Mouse (Mus musculus): Measurements from ENCODE around the gene Tdrd9.
"Not testable (repeated sequence)": the region's sequence is repeated elsewhere in the genome, so short reads cannot be mapped to it uniquely, and the experiment has no call there.

Gene Tdrd9

DNA sequence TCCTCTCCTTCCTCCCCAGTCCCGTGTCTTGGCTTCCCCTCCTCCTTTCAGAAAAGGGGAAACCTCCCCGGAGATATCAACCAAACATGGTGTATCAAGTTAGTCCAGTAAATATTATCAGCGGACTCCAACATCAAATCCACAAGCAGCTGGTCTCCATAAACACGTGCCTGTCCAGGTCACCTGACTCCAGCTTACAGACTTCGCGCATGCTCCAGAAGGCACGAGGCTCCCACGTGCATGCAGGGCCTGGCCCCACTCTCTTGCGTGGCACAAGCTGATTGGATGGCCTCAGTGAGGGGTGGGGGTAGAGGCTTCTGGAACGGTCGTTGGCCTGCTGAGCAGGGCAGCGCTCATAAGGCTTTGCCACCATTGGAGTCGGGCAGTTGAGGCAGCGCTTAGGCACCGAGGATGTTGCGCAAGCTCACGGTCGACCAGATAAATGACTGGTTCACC, at the start of gene Tdrd9:
Tdrd9 (plus strand) TSS at position 329 of the 456 bp plus-strand sequence.
- DNase-seq (ENCODE audit: low spot score) = no peak

DNA sequence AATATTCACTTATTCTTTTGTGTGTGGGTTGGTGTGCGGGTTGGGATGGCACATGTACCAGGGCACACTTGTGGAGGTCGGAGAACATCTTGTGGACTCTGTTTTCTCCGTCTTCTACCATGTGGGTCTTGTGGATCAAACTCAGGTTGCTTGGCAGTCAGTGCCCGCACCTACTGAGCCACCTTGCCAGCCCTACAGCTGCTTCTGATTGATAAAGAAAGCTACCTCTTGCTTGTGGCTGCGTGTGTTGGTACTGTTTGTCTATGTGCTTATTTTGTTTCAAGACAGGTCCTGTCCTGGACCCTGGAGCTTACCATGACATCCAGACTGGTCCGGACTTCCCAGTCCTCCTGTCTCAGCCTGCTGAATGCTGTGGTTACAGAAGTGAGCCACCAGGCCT, 48.2 kb upstream of the Tdrd9 start:
- no peak for DNase-seq (ENCODE audit: low spot score)

DNA sequence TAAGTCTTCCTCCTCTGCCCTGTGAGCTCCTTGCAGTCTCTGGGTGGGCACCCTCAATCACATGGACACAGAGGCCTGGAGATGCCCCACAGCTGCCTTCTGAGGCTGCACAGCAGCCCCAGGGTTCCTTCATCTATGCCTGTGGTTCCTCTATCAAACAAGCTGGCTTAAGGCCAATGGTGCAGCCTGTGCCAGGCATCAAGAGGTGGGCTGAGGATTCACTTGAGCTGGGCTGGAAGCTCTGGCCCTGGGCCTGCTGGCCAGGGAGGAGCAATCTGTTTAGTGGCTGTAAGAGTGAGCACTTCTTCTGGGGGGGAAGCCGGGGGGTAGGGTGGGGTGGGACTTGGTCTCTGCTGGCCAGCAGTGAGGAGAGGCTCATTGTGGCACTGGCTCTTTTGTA, 44.0 kb upstream of the Tdrd9 start:
- DNase-seq (ENCODE audit: low spot score) = peak; percentile 51

DNA sequence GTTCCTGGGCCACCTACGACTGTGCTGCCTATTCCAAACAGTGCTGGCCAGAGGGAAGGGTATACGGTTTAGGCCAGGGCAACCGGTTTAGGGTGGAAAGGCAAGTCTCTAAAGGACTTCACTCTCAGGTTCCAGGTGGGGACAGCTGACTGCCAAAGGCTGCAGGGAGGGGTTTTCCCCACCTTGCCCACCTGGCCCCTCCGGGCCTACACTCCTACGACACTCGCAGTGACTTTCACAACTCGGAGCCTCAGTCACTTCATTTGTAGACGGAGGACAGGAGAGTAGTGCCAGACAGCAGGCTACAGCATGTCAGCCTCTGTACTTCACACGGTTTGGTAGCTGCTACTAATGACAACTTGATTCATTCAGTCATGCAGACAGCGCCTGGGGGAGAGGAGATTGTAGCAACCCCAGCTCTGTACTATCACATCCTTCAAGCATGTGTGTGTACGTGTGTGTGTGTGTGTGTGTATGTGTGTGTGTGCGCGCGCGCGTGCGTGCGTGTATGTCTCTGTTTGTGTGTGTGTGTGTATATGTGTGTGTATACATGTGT, 42.9 kb upstream of the Tdrd9 start:
- no peak for DNase-seq (ENCODE audit: low spot score)

DNA sequence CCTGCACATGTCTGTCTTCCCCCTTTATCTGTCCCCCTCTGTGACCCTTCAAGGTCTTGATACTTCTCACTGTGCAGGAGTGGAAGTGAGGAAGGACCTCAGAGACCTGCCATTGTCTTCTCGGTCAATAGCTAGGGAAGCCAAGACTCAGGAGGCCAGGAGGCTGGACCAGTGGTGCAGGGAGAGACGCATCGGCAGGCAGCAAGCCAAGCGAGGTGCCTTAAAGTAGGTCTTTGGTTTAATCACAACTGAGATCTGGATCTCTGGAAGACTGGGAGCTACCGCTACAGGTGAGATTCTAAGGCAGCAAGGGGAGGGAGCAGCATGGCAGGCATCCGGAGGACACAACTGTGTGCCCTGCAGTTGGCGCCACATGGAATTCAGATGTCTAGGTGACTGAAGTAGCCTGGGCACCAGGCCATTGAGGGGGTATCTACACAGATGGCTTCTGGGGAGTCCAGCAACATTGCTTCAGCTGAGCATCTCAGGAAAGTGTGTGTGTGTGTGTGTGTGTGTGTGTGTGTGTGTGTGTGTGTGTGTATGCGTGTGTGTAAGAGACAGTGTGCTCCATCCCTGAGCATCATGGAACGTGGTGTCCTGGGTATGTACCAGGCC, 39.8 kb upstream of the Tdrd9 start:
- DNase-seq (ENCODE audit: low spot score) = no peak

DNA sequence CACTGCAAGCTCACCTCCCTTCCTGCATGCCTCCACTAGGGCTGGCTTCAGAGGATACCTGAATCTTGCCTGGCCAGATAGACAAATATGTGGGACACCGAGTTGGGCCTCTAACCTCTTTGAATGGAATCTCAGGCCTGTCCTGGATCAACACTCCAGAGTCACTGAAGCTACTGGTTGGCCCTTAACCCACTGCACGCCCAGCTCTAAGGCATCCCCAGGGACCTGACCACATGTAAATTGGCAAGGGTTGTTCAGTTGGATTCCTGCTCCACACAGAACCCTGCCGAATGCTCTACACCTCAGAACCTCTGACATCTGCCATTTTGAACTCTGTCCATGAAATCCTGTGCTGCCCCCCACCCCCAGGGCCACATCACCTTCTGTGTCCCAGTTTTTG, 38.8 kb upstream of the Tdrd9 start:
- no peak for DNase-seq (ENCODE audit: low spot score)

DNA sequence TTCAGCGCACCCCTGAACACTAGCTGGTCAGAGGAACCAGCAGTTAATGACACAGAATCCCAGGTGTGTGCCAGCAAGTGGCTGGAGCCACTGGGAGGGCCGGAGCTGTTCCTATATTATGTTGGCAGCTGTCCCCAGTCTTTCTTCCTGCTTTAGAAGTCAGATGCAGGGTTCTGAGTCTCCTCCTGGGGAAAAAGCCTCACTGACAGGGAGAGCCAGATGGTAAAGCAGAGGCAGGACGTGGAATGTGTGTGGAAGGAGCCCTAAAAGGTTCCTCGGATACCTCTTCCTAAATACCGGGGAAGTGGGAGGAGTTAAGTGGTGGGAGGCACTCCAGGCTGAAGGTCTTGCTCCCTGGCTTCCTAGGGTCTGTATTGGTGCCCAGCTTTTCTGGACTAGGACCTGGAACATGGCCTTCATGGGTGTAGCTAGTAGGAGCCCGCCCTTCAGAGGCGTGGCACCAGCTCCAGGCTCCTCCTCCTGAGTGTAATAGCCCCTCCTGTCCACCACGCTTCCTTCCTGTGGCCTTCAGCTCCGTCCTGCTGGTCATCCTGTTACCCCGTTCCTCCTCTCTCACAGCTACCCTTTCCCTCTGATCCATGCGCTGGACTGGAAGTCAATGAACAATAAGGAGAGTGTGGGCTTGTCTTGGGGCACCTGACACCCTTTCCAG, 38.2 kb upstream of the Tdrd9 start:
- peak; percentile 76 for DNase-seq (ENCODE audit: low spot score)

DNA sequence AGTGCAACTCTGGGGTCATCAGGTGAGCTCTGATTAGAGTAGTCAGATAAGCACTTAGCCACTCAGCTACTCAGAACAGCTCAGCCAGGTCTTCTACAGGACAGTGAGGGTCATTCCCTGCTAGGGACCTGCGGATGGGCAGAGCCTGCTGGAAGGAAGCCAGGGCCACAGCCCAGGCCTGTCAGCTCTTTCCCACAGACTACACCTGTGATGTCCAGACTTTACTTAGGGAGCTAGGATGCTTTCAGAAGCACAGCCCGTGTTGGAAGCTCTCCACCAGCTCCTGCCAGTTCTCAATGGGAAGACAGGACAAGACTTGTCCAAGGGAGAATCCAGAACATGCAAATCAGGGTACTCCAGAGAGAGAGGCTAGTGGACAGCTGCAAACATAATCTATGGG, 37.4 kb upstream of the Tdrd9 start:
- DNase-seq (ENCODE audit: low spot score) = no peak

DNA sequence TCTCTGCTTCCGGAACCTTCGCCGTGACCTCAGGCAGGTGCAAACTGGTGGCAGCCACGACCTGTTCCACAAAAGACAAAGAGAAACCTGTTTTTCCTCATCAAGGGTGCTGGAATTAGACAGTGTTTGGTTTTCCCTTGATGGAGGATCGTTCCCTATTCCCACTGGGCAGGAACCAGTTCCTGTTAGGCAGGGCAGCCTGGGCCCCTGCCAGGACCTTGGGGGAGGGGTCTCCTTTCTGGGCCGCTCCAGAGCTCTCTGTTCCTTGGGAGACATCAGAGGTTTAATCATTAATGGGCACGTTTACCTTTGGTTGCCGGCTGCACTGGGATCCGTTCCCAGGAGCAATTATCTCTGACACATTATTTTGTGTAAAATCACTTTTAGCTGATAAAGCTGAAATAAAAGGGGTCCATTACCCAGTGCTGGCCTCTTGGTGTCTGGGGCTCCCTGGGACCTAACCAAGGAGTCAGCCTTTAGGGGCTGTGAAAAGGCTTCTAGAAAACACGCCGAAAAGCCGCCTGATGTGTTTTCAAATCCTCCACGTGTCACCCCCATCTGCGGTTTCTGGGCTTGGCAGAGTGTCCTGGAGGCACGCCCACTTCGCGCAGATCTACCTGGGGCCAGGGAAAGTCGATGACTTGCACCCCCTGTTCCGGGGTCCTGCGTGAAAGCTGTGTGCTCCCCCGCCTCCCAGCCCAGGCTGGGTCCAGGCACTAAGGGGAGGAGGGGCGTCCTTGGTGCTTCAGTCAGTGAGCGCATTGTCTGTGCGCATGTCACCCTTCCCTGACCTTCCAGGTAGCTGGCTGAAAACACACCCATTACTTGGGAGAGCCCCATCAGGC, 34.4 kb upstream of the Tdrd9 start:
- peak; percentile 90 for DNase-seq (ENCODE audit: low spot score)

DNA sequence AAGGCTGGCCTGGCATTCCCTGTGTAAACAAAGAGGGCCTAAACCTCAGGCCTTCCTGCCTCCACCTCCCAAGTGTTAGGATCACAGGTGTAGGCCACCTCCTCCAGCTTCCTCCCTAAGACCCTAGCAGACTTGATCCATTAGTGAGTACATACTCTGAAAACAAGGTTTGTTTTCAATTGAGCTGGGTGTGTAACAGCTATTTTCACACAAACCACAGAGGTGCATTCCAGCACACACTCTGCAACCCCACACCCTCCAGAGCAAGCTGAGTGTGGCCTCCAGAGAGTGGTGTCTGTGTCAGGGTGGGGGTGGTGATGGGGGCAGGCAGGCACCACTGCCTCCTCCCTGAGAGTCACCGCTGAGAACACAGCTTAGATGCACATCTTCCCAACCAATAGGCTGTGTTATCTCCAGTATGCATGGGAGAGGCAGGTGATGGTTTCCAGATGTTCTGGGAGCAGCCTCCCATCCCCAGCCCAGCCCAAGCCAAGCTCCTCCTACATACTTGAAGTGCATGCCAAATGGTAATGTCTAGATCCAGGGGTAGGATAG, 32.7 kb upstream of the Tdrd9 start:
- DNase-seq (ENCODE audit: low spot score) = no peak

DNA sequence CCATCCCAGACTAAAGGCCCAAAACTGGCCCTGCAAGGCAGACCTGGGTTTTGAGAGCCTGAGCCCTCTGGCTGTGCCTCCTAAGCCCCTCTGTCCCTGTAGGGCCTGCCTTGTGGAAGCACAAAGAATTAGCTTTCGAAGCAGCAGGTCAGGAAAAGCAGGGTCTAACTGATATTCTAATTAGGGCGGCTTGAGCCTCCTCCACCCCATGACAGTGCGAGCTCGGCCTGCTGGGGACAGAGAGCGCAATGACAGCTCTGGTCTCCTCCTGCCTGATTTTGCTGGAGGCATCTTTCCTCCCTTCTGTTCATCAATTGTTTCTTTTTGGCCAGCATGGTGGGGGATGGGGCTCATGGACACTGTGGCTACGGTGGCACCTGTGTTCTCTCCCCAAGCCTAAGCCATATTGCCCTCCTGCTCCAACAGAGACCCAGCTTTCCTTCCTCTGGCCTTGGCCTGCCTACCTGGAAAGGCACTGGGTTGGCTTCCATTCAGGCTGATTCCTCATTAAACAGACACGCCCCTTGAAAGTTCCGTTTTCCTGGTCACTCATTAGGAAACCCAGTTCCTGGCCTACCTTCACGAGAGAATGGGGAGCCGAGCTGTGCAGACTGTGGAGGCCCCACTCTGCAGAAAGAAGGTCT, 27.8 kb upstream of the Tdrd9 start:
- DNase-seq (ENCODE audit: low spot score) = peak; percentile 53

DNA sequence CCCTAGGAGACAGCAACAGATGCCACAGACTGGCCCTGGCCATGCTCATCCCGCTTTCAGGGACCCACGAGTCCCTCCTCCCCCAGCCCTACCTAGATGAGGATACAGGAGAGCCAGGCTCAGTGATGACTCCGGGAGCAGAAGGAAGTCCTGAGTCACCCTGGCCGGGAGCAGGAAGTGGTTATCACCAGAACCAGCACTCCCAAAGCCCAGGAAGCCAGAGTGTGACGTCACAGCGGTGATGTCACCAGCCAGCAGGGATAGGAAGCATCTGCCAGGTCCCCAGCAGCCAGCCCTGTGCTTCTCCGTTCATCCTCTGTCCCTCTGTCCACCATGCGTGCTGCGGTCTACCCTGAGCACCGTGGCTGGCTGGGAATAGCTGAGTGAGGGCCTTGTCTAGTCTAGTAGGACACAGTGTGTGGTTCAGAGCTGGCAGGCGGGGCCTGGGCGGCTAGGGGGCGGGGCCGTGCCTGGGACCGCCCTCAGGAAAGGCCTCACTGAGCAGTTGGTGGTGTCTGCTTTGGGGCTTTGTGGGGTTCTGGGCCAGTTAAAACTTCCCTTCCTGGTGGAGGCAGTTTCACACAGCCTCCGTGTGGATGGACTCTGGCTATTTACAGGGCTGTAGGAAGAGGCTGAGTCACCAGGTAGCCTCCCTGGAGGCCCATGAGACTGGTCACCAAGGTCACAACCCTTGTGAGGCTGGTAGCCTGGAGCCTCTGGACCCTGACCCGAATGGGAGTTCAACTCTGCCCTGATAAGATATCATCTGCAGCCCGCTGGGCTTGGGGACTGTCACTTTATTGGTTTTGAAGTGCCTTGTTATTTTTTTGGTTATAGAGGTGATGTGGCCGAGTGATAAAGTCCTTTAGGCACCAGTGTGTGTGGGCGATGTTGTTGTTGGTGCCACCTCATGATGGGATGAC, 27.0 kb upstream of the Tdrd9 start:
- not testable (repeated sequence) for DNase-seq (ENCODE audit: low spot score)

DNA sequence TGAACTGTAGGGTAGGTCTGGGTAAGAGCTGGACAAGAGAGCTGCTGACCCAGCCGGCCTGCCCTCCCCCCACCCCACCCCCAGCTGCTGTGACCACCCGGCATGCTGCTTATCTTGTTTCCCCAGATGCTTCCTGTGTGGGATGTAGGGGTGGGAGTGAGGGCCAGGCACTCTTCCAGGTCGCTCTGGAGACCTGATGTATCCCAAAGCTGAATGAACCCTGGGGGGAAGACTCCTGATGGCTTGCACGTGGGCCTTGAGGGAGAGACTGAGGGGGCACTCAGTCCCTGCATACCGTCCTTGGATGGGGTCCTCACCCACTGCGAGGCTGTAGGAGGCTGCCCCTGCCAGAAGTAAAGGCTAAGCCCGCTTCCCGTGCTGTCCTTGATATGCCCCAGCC, 26.2 kb upstream of the Tdrd9 start:
- peak; percentile 78 for DNase-seq (ENCODE audit: low spot score)

DNA sequence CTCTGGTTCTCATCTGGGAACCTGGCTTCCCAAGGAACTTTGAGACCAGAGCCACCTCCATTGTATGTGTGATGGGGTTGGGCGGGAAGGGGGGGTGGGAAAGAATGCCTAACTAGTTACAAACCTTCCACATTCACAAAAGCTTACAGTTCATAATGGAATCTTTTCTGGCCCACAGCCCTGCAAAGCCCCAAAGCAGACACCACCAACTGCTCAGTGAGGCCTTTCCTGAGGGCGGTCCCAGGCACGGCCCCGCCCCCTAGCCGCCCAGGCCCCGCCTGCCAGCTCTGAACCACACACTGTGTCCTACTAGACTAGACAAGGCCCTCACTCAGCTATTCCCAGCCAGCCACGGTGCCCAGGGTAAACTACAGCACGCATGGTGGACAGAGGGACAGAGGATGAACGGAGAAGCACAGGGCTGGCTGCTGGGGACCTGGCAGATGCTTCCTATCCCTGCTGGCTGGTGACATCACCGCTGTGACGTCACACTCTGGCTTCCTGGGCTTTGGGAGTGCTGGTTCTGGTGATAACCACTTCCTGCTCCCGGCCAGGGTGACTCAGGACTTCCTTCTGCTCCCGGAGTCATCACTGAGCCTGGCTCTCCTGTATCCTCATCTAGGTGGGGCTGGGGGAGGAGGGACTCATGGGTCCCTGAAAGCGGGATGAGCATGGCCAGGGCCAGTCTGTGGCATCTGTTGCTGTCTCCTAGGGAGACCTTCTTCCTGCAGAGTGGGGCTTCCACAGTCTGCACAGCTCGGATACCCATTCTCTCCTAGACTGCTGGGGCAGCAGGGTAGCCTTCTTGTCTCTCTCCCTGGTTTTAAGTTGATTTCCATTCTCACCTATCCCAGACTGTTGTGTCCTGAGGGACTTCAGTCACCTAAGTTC, 25.3 kb upstream of the Tdrd9 start:
- DNase-seq (ENCODE audit: low spot score) = not testable (repeated sequence)

DNA sequence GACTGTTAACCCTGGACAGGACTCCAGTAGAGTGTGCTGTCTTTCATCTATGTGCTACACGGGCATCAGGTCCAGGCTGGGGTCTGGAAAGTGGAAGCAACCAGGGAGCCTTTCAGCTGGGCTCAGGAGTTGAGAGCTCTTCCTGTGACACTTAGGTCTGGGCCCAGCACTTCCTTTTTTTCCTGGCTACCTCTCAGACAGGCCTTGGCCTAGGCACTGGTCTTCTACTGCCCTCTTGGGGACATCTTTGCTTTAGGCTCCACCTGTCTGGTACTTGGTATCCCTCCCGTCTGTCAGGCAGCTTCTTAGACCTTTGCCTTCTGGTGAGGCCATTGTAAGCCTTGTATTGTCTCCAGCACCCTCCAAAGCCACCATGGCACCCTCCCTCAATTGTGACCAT, 24.6 kb upstream of the Tdrd9 start:
- DNase-seq (ENCODE audit: low spot score) = peak; percentile 91

DNA sequence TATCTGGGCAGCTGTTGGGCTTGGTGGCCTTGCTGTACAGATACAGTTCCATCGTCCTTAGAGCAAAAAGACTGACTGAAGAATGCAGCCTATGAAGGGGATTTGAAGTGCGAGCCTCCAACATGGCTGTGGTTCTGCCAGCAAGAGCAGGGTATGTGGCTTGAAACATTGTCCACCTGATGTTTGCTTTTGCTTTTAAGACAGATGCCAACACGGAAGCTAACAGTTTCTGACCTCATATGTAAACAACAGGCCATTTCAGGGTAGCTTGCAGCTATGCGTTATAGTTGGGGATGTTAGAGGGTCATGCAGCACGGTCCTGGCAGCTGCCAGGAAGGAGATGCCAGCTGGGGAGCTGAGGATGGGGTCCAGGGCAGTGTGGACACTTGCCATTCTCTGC, 20.9 kb upstream of the Tdrd9 start:
- DNase-seq (ENCODE audit: low spot score) = no peak

DNA sequence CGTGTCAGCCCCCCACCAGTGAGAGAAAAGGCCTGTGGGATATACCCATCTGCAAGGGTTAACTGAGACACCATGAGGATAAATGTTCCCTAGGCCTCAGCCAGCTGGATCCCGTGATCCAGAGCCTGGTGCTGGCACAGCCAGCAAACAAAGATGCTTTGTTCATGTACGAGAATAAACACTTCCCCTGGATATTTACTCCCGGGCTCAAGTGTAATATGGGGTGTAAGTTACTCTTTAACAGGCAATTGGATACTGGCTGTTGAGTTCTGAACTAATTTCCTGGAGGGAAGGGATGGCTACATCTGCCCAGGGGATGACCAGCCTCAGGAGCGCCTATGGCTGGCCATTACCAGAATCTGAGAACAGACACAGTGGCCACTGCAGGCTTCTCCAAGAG, 19.7 kb upstream of the Tdrd9 start:
- peak; percentile 38 for DNase-seq (ENCODE audit: low spot score)

DNA sequence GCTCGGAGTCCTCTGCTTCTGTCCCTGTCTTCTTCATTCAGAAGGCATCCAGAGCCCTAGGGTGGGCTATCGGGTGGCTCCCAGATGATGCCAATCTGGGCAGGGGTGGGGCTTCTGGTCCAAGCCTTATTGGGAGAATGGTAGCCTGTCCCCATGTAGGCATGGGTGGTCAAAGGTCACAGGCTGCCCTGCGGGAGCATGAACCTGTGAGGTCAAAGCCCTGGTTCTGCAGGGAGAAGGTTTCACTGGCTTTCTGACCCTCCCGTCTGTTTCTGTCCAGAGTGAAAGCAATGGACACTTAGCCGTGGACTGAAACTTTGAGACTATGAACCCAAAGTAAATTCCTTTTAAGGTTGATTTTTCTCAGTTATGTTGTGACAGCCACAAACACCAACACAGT, 15.2 kb upstream of the Tdrd9 start:
- no peak for DNase-seq (ENCODE audit: low spot score)

DNA sequence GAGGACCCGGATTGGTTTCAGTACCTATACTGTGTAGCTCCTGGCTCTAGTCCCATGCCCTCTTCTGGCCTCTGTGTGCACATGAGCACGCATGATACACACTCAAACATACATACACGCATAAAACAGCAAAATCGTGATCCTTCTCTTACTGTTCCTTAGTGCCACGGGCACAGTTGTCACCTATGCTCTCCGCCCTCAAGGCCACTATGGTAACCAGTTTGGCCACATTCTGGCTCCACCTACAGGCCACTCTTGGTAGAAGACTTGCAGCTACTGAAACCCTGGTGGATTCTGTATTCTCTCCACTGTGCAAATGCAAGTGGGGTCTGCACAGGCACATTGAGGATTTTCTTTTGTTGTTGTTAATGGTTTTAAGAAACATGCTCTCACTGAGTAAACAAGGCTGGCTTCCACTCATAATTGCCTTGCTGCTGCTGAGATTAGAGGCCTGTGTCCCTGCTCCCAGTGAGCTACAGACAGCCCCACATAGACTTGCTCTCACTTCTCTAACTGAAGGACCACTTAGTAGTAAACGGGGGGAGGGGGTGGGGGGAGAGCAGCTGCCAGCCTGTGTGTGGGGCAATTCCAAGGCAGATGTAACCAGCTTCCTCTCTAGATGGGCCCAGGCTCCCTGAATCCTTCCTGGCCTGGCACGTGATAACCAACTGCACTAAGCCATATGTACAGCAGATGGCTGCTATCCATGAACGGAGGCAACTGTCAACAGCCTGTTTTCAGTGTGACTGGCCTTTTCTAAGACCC, 13.1 kb upstream of the Tdrd9 start:
- DNase-seq (ENCODE audit: low spot score) = peak; percentile 78
